Mouse (Mus musculus): ENCODE results near the gene Coro7.
"Not testable (repeated sequence)": the region's sequence is repeated elsewhere in the genome, so short reads cannot be mapped to it uniquely, and the experiment has no call there.

Coro7 gene

DNA sequence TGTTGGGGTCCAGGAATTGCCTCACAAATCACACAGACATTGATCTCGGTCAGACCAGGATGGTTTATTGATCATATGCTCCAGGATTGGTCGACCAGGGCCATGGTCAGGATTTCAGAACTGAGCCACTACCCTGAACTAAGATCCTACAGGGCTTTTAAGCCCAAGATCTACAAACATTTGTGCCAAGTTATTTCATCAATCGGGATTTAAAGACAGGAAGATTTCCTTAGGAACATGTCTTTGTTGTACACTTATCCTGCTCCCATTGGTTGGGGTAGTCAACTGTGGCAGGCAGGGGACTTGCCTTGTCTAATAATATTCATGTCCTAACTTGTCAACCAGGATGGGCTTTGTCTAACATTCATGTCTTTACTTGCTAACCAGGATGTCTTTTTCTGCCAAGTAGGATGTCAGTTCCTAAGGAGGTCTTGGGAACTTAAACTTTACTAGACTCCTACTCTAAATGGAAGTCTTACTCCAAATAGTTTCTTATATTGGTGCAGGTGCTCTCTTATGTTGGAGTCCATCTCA, 1.4 kb upstream of the Coro7 start:
- DNase-seq = not testable (repeated sequence)

DNA sequence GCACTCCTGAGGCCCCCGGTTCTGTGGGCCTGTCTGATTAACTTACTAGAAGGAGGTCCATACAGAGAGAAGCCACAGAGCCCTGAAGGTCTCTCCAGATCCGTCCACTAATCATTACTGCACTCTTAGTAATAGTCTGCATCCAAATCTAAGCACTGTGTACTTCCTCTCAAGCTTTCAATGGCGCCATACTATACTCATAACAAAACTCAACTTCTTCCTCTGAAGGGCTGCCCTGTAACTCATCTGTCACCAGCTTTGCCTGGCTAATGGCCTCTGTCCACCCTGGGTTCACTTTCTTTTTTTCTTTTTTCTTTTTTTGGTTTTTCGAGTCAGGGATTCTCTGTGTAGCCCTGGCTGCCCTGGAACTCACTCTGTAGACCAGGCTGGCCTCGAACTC, 1.5 kb downstream of the Coro7 start:
- DNase-seq = no peak

DNA sequence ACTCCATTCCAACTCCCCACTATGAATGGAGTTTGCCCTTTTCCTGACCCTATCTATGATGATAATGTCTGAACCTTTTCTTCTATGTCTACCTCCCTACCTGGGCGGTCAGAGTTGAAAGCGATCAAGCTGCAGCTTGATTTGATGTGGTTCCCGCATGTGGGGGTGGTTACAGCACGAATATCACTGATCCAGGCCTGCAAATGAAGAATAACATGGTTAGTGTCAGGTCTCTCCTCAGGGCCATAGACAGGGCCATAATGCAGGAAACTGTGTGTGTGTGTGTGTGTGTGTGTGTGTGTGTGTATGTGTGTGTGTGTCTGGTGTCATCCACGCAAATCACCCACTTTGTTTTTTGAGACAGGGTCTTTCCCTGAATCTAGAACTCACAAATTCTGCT, 2.7 kb downstream of the Coro7 start:
- no peak for DNase-seq

DNA sequence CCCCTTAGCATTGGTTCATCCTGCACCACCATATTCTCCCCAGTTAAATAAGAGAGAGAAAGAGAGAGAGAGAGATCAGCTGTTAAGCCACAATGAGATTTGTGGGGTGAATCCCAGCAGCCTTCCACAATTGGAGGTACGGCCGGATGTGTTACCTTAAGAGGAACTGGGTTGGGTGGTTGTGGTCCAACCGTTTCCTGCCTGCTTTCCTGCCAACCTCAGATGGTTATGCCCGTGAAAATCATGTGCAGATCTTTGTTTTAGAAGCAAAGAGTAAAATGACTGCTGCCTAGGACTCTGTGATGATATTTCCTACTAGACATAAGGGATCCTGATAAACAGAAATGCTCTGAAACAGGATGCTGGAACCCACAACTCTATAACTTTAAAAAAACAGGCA, 5.5 kb downstream of the Coro7 start:
- no peak for DNase-seq

DNA sequence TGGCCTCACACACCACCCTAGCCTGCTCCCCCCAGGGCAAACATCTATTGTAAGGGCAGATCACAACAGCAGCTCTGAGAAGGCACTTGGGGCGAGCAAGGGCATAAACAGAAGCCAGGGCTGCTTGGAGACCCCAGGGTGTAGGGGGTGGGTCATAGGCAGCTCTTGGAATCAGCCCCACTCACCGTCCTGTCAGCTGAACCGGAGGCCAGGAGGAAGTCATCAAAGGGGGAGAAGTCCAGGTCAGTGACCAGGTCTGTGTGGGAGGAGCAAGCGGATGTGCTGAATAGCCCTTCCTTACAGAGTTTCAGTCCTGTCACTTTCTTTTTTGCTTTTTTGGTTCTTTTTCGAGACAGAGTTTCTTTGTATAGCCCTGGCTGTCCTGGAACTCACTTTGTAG, 9.3 kb downstream of the Coro7 start:
- no peak for DNase-seq

DNA sequence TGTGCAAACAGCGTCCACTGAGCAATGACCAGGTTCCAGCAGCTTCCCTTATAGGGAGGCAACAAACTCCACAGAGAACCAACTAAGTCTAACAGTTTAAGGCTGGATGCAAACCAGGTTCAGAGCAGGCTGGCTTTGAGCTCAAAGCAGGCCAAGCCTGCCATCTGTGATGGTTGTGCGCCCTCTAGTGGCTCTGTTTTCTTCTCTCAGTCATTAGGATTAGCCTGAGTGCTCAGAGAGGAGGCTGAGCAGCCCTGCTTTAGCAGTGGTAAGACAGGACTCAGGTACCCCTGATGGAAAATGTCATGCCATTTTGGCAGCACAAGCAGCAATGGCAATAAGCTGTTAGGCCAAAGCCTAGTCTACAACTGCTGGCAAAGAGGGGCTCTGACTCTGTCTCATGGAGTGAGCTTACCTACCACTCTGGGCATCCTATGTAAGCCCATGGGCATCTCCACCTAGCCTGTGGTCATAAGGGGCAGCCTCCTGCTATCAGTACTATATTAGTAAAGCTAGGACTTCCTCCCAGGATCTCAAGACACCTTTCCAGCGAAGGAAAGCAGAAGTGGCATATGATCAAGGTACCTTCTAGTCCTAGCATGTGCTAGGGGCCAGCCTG, 12.3 kb downstream of the Coro7 start:
- peak; percentile 93 for DNase-seq

DNA sequence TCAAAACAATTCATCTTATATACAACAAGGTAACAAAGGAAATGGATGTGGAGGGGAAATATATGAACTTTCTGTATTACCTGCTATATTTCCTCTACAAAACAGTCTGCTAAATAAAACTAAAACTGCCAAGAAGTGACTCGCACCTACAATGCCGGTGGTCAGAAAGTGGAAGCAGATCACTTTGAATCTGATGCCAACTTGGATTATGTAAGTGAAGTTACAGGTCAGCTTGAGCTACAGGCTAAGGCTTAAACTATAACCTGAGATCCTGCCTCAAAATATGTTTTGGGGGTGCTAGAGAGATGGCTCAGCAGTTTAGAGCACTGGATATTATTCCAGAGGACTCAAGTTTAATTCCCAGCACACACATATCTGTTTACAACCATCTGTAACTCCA, 13.9 kb downstream of the Coro7 start:
- DNase-seq = no peak

DNA sequence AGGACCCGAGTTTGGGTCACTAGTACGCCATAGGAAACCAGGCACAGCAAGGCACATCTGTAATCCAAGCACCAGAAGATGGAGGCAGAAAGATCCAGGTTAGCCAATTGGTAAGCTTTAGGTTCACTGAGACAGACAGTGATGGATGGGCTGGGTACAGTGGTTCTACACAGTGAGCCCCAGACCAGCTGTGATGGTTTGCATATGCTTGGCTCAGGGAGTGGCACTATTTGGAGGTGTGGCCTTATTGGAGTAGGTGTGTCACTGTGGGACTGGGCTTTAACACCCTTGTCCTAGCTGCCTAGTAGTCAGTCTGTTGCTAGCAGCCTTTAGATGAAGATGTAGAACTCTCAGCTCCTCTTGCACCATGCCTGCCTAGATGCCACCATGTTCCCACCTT, 15.8 kb downstream of the Coro7 start:
- no peak for DNase-seq

DNA sequence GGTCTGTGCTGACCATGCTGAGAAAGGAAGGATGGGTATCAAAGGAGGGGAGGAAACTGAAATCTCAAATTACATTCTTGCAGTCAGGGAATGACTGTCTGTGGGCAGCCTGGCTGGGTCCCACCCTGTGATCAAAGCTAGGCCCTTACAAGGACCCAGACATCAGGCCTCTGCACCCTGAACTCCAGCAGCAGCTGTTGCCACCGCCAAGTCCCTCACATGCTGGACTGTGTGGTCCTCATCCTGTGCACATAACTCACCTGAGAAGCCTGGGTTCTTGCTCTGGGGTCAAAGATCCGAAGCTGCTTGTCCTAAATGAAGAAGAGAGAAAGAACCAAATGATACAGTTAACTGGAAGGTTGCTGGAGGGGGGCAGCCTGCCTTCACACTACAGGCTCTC, 18.0 kb downstream of the Coro7 start:
- DNase-seq = no peak

DNA sequence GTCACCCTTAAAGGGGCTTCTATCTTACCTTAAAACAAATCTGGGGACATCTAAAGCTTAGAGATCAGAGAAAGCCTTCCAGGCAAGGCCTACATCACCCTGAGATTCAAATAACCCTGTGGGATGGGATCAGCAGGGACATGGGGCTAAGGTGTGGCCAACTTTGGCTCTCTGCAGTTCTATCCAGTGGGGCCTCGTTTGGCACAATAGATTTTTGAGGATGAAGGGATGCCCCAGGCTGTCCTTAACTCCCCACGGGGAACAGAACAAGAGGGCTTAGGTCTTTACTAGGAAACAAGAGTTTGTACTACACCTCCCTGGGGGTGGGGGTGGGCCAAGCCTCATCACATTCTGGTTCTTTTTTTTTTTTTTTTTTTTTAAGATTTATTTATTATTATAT, 20.3 kb downstream of the Coro7 start:
- no peak for DNase-seq

DNA sequence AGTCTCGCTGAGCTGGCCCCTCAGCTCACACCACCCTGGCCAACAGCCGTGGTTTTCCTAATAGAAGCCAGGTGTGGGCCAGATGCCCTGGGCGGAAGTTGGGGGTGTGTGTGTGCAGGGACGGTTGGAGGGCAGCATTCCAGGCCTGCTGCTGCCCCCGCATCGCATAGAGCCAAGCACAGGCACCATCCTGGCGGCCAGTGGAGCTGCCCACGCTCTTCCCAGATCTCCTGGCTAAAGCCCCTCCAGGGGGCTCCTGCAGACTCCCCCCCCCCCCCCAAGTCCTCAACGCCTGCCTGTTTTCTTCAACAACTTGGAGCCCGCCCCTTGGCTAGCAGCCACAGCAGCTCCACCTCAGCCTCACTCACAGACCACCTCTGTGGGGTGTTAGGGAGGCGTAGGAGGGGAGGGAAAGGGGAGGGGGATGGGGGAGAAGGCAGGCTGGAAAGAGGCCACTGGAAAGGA, 20.8 kb downstream of the Coro7 start:
- DNase-seq = no peak

DNA sequence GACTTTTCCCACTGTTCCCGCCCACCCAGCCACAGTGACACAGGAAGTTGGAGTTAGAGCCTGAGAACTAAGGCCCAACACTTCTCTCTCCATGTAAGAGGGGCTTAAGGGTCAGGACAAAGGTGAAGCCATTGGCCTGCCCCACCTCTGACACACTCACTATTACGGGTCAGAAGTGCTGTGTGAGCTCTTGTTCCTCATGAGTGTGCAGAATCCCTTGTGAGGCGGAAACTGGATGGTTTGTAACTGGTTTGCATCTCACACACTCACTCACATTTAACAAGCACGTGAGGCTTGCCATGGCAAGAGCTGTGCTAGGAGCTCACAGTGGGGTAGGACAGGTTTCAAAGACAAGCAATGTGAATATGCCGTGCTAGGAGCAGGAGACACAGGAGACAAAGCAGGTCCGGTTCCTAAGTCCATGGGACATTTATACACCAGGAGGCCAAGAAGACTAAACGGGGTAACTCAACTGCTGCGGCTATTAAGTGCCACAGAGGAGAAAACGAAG, 23.0 kb downstream of the Coro7 start:
- DNase-seq = no peak

DNA sequence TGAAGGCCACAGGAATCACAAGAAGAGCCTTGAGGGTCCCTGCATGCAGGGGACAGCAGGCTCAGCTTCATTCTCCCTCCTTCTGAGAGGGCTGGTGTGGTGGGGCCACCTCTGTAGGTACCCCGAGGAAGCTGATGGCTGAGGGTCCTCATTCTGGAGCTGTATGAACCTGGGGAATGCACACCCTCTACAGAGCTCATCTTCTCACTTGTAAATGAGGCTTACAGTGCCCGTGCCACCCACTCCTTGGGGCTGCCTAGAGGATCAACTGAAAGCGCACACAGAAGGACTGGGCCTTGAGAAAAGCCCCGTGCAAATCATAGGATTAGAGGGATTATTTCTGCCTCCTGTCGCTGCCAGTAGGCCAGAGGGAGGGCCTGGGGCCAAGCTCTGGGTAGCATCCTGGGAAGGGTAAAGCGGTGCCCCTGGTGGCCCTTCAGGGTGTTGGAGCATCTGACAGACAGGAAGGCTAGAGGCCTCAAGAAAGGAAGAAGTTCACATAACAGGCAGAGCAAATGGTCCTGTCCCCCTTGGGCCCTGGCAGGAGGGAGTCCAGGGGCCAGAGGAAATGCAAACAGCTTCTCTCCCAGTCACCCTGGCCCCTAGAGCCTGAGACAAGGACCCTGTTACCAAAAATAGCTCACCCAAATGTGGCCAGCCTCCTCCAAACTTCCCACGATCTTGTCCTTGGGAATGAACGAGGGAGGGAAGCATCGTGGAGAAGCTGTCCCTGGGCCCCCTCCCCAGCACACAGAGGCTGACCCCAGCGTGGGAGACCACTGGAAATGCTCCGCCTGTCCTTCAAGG, 23.6 kb downstream of the Coro7 start:
- DNase-seq = peak; percentile 44

DNA sequence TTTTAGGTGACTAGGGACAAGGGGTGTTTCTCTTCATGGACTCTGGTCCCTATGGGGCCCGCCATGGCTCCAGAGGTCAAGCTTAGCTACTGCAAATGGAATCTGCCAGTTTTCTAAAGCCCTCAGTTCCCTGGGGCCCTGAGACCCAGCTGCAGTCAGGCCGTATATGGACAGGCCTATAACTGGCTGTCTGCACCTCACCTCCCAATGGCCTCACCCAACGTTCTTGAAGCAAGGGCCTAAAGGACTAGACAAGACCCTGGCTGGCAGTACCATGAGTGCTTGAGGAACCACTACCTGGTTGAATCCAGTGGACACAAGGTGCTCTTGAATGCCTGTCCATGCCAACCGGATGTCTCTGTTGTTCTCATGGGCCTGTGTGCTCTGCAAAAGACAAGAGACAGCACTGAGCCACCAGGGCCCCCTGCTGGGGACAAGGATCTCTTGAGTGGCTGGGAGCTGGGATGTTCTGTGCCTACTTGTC, 24.3 kb downstream of the Coro7 start:
- DNase-seq = peak; percentile 72

DNA sequence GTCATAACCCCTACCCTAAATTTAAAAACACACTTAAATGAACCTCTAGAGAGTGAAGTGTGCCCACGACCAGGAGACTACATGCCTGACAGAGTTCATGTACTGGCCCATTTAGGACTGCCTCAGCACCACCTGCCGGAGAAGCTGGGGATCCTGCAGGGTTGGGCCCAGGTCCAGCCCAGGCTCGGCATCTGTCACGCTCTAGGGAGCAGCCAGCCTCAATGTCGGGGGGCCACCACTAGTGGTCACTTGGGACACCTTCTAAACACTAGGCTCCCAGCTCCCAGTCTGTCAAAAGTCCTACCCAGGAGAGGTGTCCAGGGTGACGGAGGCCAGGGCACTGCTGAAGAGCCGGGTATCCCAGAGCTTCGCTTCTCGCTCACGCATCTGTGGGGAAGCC, 24.9 kb downstream of the Coro7 start:
- no peak for DNase-seq

DNA sequence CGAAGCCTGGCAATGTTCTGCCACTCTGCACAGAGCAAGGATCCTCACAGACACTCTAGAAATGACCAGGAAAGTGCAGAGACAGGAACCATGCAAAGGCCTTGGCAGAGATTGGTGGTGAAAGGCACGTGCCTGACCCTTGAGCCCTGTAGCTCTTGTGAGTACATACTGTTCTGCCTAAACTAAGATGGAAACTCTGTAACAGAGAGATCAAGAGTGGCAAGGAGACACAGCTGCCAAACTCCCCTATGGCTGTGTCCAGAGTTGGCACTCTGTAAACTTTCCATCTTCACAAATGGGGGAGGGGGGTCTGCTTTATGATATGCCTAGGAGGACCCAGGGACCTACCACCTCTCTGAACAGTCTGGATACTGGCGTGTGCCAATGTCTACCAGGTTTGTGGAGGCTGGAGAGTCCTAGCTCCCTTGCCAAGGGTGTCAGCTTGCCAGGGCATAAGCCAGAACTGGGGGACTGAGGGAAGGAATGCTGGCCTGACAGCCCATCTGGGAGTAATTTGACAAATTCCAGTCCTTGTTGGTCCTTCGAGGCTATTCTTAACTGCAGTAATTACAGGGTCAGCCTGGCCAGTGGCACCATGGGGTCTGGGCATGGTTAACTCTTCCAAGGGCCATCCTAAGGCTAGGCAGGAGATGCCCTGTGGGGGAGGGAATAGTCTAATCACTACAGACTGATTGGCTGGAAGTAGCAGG, 26.7 kb downstream of the Coro7 start:
- no peak for DNase-seq

DNA sequence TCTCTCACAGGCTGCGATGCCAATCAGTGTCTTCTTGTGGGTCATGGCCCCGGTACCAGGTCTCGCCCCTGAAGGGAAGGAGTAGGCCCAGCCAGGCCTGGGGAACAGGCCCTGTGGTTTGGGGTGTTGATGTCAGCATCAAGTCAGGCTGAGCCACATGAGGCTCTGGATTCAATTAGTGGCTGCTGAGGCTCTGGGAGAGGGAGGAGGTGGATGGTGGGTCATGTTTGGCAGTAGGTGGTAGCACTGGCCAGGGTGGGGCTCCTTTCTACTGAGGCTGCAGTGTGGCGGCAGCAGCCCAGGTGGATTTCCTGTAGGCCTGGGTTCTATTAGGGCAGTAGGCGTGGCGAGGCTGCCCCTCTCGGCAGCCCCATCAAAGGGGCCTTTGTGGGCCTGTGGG, 28.0 kb downstream of the Coro7 start:
- DNase-seq = no peak

DNA sequence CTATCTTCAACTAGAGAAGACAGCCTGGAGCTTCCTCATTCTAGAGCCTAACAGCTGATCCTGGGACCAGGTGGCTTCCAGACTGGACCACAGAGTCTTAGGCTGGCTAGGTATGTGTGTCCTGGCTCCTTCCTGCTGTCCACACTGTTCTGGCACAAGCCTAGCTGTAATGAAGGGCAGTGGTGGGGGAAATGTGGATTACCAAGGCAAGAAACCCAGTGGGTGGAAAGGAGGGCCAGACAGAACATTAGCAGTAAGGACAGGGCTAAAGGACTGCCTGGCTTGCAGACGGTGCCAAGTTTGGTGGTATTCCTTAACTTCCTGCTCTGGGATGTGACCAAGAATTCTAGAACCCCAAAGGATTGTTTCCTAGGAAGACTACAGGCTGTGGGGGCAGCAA, 28.5 kb downstream of the Coro7 start:
- DNase-seq = no peak

DNA sequence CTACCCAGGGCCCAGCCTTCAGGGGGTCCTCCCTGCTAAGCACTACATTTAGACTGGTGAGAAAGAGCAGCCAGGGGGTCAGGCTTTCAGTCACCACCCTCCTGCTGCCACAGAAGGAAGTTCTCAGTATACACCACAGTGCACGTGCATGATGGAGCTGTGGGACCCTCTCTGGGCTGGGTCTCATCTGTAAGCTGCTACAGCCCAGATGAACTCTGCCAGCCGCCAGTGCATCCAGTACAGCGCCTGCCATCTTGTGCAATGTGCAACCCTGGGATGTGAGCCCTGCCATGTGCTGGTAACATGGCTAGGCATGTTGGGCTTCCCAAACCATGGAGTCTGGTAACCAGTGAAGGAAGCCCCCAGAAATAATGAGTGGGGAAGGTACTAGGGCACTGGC, 29.4 kb downstream of the Coro7 start:
- DNase-seq = no peak

DNA sequence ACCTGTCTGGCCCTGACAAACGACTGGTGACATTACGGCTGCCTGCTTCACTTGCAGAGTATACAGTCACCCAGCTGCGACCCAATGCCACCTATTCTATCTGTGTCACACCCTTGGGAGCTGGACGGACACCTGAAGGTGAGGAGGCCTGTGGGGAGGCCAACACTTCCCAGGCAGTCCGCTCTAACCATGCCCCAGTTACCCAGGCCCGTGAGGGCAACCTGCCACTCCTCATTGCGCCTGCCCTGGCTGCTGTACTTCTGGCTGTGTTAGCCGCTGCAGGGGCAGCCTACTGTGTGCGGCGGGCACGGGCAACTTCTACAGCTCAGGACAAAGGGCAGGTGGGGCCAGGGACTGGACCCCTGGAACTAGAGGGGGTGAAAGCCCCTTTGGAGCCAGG, 29.9 kb downstream of the Coro7 start:
- no peak for DNase-seq

DNA sequence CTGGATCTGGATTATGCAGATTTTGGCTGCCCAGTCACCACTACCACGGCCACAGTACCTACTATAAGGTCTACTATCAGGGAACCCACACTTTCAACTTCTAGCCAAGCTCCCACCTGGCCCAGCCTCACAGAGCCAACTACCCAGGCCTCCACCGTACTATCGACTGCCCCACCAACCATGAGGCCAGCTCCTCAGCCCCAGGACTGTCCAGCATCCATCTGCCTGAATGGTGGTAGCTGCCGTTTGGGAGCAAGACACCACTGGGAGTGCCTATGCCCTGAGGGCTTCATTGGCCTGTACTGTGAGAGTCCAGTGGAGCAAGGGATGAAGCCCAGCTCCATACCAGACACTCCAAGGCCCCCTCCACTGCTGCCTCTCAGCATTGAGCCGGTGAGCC, 30.4 kb downstream of the Coro7 start:
- no peak for DNase-seq

DNA sequence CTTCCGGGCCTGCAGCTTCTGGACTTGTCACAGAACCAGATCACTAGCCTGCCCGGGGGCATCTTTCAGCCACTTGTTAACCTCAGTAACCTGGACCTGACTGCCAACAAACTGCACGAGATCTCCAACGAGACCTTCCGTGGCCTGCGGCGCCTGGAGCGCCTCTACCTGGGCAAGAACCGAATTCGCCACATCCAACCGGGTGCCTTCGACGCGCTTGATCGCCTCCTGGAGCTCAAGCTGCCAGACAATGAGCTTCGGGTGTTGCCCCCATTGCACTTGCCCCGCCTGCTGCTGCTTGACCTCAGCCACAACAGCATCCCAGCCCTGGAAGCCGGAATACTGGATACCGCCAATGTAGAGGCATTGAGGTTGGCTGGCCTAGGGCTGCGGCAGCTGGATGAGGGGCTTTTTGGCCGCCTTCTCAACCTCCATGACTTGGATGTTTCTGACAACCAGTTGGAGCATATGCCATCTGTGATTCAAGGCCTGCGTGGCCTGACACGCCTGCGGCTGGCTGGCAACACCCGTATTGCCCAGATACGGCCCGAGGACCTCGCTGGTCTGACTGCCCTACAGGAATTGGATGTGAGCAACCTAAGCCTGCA, 31.1 kb downstream of the Coro7 start:
- peak; percentile 2 for DNase-seq

DNA sequence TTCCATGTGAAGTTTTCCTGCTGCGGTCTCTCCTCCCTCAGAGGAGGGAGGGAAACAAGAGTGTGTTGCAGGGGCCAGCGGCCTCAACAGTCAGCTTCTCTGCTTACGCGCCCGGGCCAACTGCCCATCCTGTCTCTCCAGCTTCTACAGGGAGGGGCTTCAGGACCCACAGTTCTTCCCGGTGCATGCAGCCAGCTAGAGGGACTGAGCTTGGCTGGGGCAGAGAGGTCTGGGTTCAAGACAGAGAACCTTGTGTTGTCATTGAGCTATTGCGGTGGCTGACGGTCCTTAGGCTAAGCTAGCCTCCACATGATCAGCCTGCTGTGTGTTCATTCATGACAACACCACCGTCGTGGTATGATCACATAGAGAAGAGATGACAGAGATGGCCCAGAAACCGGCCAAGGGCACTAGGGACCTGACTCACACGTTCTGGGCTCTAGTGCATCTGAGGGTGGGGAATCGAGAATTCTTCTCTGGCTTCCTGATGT, 31.9 kb downstream of the Coro7 start:
- DNase-seq = peak; percentile 75
